Mouse (Mus musculus): ENCODE measurements around the gene Hjurp. TPM values are rescaled to one million over a fixed set of nuclear protein-coding genes. Genes with fewer than 3 reads are reported as not detected.

Hjurp gene
- polyA plus RNA-seq, 1 experiment from 2014 or later, result 56.3 TPM

DNA sequence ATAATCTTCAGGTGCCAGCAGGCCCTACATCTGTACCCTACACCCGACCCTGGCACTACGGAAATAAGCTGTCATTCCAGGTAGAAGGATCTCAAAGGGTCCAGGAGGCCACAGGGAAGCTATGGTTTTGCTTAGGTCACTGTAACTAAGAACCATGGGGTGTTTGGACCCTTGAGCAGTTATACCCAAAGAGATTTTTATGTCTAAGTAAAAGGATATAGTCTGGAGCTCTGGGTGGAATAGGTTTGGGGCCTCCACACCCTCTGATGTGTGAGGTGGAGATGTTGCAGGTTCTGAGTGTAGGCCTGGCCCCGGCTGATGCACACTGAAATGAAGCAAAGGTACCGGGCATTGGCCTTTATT is 43.2 kb downstream of the Hjurp start:
- Histone ChIP-seq H3K4me3 (replicated peaks; ENCODE audit: low read depth, low read length) (no peak overlapping the region), H3K4me1 (replicated peaks; ENCODE audit: insufficient read depth, low read length) (no peaks in the 10 kb centered on the region), H3K27ac (no peak overlapping the region), H3K9ac (ENCODE audit: low read depth, low read length) (no peak overlapping the region), H3K27me3 (ENCODE audit: insufficient read depth, low read length) (no peaks in the 10 kb centered on the region), H3K36me3 (ENCODE audit: insufficient read depth, low read length) (no peaks in the 10 kb centered on the region), H3K4me2 (ENCODE audit: low read length) (no peak overlapping the region), H3K9me3 (replicated peaks; ENCODE audit: low read length) (peaks cover 72% of the 10 kb centered on the region)
- DNase-seq (ENCODE audit: low spot score) (no peak), ATAC-seq (replicated peaks; ENCODE audit: low FRiP score, low read depth) (no peak)
- 61% methylated on average over 4 of the region's 4 CpGs for WGBS
- TF ChIP-seq CTCF (IDR thresholded peaks at IDR 0.05; ENCODE audit: low read depth), result no peak

DNA sequence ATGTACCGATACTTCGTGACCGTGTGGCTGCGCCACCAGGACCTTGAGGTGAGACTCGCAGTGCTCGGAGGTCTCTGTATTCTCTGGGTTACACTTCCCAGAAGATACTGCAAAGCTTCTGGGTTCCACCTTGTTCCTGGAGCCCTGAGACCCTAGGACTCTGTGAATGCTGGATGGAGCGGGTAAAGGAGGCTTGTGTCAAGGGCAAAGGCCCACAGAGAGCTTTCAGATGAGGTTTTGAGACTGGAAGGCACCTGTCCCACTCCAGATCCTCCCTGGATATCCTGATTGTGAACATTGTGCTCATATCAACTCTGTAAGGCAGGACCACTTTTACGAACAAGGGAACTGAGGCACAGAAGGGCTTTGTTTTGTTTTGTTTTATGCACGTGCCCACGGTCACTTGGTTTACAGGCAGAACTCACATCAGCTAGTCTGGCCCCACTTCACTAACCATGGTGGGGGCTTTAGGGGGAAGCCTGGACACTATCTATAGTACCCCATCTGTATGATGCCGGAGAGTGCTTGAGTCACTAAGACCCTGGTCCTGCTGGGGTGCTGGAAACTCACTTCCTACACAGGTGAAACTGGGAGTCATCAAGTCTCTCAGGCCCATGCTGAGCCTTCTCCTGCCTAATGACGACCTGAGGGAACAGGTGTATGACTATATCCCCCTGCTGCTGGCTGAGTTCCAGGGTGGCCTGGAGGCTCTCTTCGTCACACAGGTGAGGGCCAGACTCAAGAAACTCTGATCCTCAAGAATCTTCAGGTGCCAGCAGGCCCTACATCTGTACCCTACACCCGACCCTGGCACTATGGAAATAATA is 43.8 kb downstream of the Hjurp start:
- Histone ChIP-seq H3K27me3 (ENCODE audit: insufficient read depth, low read length) (no peaks in the 10 kb centered on the region), H3K4me2 (ENCODE audit: low read length) (no peak overlapping the region), H3K4me3 (replicated peaks; ENCODE audit: low read depth, low read length) (no peak overlapping the region), H3K27ac (no peak overlapping the region), H3K9me3 (replicated peaks; ENCODE audit: low read length) (peaks cover 76% of the 10 kb centered on the region), H3K36me3 (ENCODE audit: insufficient read depth, low read length) (no peaks in the 10 kb centered on the region), H3K4me1 (replicated peaks; ENCODE audit: insufficient read depth, low read length) (no peaks in the 10 kb centered on the region), H3K9ac (ENCODE audit: low read depth, low read length) (no peak overlapping the region)
- 65% methylated on average over 14 of the region's 14 CpGs for WGBS
- no peak for ATAC-seq (replicated peaks; ENCODE audit: low FRiP score, low read depth)
- TF ChIP-seq CTCF (IDR thresholded peaks at IDR 0.05; ENCODE audit: low read depth), result no peak
- DNase-seq (ENCODE audit: low spot score), result no peak

DNA sequence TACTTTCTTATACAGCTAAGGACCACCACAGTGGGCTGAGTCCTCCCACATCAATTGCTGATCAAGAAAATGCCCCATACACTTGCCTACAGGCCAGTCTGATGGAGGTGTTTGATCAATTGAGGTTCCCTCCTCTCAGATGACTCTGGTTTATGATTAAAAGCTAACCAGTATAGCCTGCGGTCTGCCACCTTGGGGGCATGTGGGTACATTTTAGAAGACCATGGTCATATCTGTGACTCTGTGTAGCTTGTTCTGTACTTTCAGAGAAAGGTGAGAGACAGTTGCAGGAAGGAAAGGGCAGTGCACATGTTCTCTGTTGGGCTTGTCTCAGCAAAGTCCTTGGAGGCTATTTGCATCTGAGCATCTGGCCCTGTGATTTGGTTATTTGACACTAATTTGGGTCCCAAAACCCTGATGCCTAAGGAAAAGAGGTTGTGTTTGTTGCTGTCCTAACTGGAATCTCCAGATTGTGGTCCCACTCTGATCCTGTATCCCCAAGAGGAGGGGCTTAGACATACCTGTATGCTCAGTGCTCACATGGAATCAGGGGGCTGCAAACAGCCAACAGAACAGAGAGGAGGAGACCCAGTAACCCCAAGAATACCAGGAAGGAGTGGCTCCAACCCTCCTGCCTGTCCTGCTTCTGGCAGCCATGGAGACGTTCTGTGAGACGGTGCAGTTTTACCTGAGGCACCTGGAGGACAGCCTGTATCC is 44.6 kb downstream of the Hjurp start:
- H3K4me2 ChIP-seq (ENCODE audit: low read length), result no peak overlapping the region
- no peaks in the 10 kb centered on the region for H3K4me1 ChIP-seq (replicated peaks; ENCODE audit: insufficient read depth, low read length)
- no peak overlapping the region for H3K4me3 ChIP-seq (replicated peaks; ENCODE audit: low read depth, low read length)
- no peak overlapping the region for H3K27ac ChIP-seq
- H3K36me3 ChIP-seq (ENCODE audit: insufficient read depth, low read length), result no peaks in the 10 kb centered on the region
- ATAC-seq (replicated peaks; ENCODE audit: low FRiP score, low read depth) (no peak), DNase-seq (ENCODE audit: low spot score) (no peak)
- H3K9me3 ChIP-seq (replicated peaks; ENCODE audit: low read length), result peaks cover 76% of the 10 kb centered on the region
- 50% methylated on average over 3 of the region's 3 CpGs for WGBS
- H3K9ac ChIP-seq (ENCODE audit: low read depth, low read length), result no peak overlapping the region
- no peak for TF ChIP-seq CTCF (IDR thresholded peaks at IDR 0.05; ENCODE audit: low read depth)
- no peaks in the 10 kb centered on the region for H3K27me3 ChIP-seq (ENCODE audit: insufficient read depth, low read length)

DNA sequence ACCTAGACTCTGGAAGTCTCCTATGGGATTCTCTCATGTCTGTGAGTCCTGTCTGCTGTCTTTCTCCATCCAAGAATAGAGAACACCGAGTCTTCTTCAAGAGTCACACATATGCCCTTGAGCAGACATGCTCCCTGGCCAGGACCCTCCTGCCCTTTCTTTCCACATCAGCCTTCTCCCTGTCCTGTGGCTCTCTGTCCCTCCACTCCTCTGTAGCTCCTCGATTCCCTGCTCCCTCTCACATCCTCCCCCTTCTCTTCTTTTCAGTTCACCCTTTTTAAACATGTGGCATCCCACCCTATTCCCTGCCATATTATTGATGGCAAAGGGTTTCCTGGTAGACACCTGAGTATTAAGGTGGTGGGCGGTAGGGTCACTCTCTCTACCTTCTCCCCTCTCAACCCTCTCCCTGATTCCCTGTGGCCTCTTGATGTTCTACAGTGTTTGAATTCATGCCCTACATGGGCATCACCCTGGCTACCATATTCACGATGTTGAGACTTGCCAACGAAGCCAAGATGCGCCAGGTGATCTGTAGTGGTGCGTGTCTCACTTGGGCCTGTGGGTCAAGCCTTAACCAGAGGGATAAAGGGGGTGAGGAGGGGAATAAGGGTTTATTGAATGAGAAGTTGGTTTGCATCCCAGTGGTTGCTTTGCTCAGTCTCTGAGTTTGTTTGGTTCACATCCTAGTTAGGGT is 45.5 kb downstream of the Hjurp start:
- WGBS, result 66% methylated on average over 7 of the region's 7 CpGs
- no peak for ATAC-seq (replicated peaks; ENCODE audit: low FRiP score, low read depth)
- Histone ChIP-seq H3K27ac (no peak overlapping the region), H3K27me3 (ENCODE audit: insufficient read depth, low read length) (no peaks in the 10 kb centered on the region), H3K4me2 (ENCODE audit: low read length) (no peak overlapping the region), H3K4me1 (replicated peaks; ENCODE audit: insufficient read depth, low read length) (no peaks in the 10 kb centered on the region), H3K4me3 (replicated peaks; ENCODE audit: low read depth, low read length) (no peak overlapping the region), H3K9ac (ENCODE audit: low read depth, low read length) (no peak overlapping the region), H3K9me3 (replicated peaks; ENCODE audit: low read length) (peaks cover 69% of the 10 kb centered on the region), H3K36me3 (ENCODE audit: insufficient read depth, low read length) (no peaks in the 10 kb centered on the region)
- DNase-seq (ENCODE audit: low spot score), result no peak
- TF ChIP-seq CTCF (IDR thresholded peaks at IDR 0.05; ENCODE audit: low read depth), result no peak

DNA sequence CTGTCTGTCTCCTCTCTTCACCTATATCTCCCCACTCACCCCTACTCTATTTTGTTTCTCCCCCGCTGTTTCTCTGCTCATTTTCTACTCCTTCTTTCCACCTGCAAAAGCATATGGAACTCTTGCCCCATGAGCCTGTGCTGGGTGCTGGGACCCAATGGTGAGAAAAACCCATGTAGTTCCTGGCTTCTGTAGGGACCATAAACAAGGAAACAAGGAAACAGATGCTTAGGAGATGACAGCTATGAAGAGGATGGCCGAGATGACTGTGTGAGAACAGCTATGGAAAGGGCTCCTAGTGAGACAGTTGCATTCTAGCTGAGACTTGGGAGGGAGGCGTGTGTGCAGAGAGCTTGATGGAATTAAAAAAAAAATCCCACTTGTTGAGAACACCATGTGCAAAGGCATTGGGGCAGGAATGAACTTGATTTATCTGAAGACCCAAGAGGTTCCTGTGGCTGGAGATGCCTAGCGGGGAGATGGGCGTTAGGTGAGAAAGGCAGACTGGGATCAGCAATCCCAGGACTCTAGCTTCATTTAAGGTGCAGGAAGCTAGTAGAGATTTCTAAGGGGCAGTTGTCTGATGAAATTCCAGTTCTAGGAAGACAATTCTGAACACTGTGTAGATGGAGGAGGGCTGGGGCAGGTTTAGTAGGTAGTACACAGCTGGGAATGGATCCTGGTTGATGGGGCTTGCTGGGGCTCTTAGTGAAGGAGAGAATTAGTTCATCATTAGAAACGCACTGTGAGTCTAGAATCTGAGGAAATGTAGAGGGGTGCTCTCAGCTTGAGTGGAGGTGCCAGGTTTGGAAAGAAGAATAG is 46.2 kb downstream of the Hjurp start:
- DNase-seq (ENCODE audit: low spot score) (no peak), ATAC-seq (replicated peaks; ENCODE audit: low FRiP score, low read depth) (no peak)
- no peak overlapping the region for H3K4me2 ChIP-seq (ENCODE audit: low read length)
- no peak overlapping the region for H3K9ac ChIP-seq (ENCODE audit: low read depth, low read length)
- H3K4me3 ChIP-seq (replicated peaks; ENCODE audit: low read depth, low read length), result no peak overlapping the region
- H3K27me3 ChIP-seq (ENCODE audit: insufficient read depth, low read length), result no peaks in the 10 kb centered on the region
- H3K9me3 ChIP-seq (replicated peaks; ENCODE audit: low read length), result peaks cover 65% of the 10 kb centered on the region
- no peaks in the 10 kb centered on the region for H3K4me1 ChIP-seq (replicated peaks; ENCODE audit: insufficient read depth, low read length)
- TF ChIP-seq CTCF (IDR thresholded peaks at IDR 0.05; ENCODE audit: low read depth), result no peak
- no peaks in the 10 kb centered on the region for H3K36me3 ChIP-seq (ENCODE audit: insufficient read depth, low read length)
- 75% methylated on average over 6 of the region's 6 CpGs for WGBS
- no peak overlapping the region for H3K27ac ChIP-seq

DNA sequence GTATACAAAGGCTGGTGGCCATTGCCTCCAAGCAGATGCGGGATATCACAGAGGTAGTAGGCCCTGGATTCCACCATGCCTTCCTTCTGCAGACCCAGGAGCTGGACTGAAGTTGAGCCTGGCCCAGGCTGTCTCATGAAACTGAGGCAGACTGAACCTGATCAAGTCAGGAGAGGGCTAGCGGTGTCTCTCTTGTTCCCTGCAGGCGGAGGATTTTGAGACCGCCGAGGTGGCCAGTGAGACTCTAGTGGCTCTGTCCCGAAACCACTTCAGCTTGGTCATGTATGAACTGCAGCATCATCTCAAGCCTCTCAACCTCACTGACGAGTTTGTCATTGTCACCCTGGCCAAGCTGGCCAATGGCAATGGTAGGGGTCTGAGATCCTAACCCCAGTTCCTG is 47.0 kb downstream of the Hjurp start:
- Histone ChIP-seq H3K4me3 (replicated peaks; ENCODE audit: low read depth, low read length) (no peak overlapping the region), H3K27ac (no peak overlapping the region), H3K4me1 (replicated peaks; ENCODE audit: insufficient read depth, low read length) (no peaks in the 10 kb centered on the region), H3K4me2 (ENCODE audit: low read length) (no peak overlapping the region), H3K27me3 (ENCODE audit: insufficient read depth, low read length) (no peaks in the 10 kb centered on the region), H3K9ac (ENCODE audit: low read depth, low read length) (no peak overlapping the region), H3K36me3 (ENCODE audit: insufficient read depth, low read length) (no peaks in the 10 kb centered on the region), H3K9me3 (replicated peaks; ENCODE audit: low read length) (peaks cover 64% of the 10 kb centered on the region)
- ATAC-seq (replicated peaks; ENCODE audit: low FRiP score, low read depth) (no peak), DNase-seq (ENCODE audit: low spot score) (no peak)
- 72% methylated on average over 7 of the region's 7 CpGs for WGBS
- TF ChIP-seq CTCF (IDR thresholded peaks at IDR 0.05; ENCODE audit: low read depth), result no peak
